Mouse (Mus musculus) gastrocnemius, adult 8-10 months (tissue): ENCODE data around the gene Aak1. TPM values are rescaled to one million over a fixed set of nuclear protein-coding genes. Genes with fewer than 3 reads are reported as not detected.

ENCODE experiments used
- DNase-seq, 2 experiments: peaks; one replicate each; pipeline ENCODE4 v3.0.0; 2022; ENCODE audit warnings: low spot score in 2 of 2
- total RNA-seq, 4 experiments: library from RNA; stranded (reverse); gene quantifications; 2 replicates each; pipeline ENCODE4 v1.2.4; 2022

The Aak1 gene
- total RNA-seq, 4 experiments from 2014 or later, result 33.1 to 53.8 (median 37.8) TPM

GRCm38 (mm10) chr6:86885816-86886529 is 36.7 kb downstream of the Aak1 start:
- peak; percentile 26 to 28 for DNase-seq

GRCm38 (mm10) chr6:86886803-86887202 is 37.5 kb downstream of the Aak1 start:
- no peak for DNase-seq

- DNase-seq, result no peak
Observed at GRCm38 (mm10) chr6:86897520-86897919, 48.2 kb downstream of the Aak1 start.

GRCm38 (mm10) chr6:86899053-86899452 is 49.7 kb downstream of the Aak1 start:
- no peak for DNase-seq

GRCm38 (mm10) chr6:86899965-86900364 is 50.6 kb downstream of the Aak1 start:
- no peak for DNase-seq

GRCm38 (mm10) chr6:86900546-86900945 is 51.2 kb downstream of the Aak1 start:
- no peak for DNase-seq

- DNase-seq, result no peak
Observed at GRCm38 (mm10) chr6:86905500-86905899, 56.2 kb downstream of the Aak1 start.

- DNase-seq, result no peak
Observed at GRCm38 (mm10) chr6:86907191-86907590, 57.9 kb downstream of the Aak1 start.

GRCm38 (mm10) chr6:86908561-86909150 is 59.3 kb downstream of the Aak1 start:
- DNase-seq, result no peak

- DNase-seq, result no peak
Observed at GRCm38 (mm10) chr6:86909881-86910280, 60.6 kb downstream of the Aak1 start.

- no peak for DNase-seq
Observed at GRCm38 (mm10) chr6:86916157-86916820, 67.0 kb downstream of the Aak1 start.

GRCm38 (mm10) chr6:86917231-86917630 is 67.9 kb downstream of the Aak1 start:
- DNase-seq, result peak; percentile 17 to 26

GRCm38 (mm10) chr6:86918058-86918835 is 68.9 kb downstream of the Aak1 start:
- DNase-seq, result peak; percentile 18 to 47

- peak; percentile 27 to 40 for DNase-seq
Observed at GRCm38 (mm10) chr6:86921880-86922279, 72.6 kb downstream of the Aak1 start.

GRCm38 (mm10) chr6:86924746-86925145 is 75.4 kb downstream of the Aak1 start:
- DNase-seq, result no peak

- DNase-seq, result no peak
Observed at GRCm38 (mm10) chr6:86934541-86934940, 85.2 kb downstream of the Aak1 start.

GRCm38 (mm10) chr6:86939797-86940196 is 90.5 kb downstream of the Aak1 start:
- no peak for DNase-seq

GRCm38 (mm10) chr6:86940966-86941365 is 91.6 kb downstream of the Aak1 start:
- no peak for DNase-seq

- no peak for DNase-seq
Observed at GRCm38 (mm10) chr6:86947100-86947499, 97.8 kb downstream of the Aak1 start.

- DNase-seq, result no peak
Observed at GRCm38 (mm10) chr6:86948746-86949145, 99.4 kb downstream of the Aak1 start.

- no peak for DNase-seq
Observed at GRCm38 (mm10) chr6:86950141-86950540, 100.8 kb downstream of the Aak1 start.
